Mouse (Mus musculus): Measurements from ENCODE around the gene Gtpbp8. TPM values are rescaled to one million over a fixed set of nuclear protein-coding genes. Genes with fewer than 3 reads are reported as not detected.

Gene Gtpbp8
- total RNA-seq, 2 experiments from 2014 or later, result 9.1 to 11.1 TPM

GRCm38 (mm10) chr16:44725286-44726223, 20.6 kb downstream of the Gtpbp8 start:
- peak; percentile 85 for DNase-seq

- DNase-seq, result peak in 1 of 2 experiments; percentile 17
Measured at GRCm38 (mm10) chr16:44724847-44725246, 21.3 kb downstream of the Gtpbp8 start.

GRCm38 (mm10) chr16:44724083-44724787, 21.9 kb downstream of the Gtpbp8 start, which contains the start of gene Nepro:
Nepro (plus strand) TSS chr16:44724301.
- DNase-seq, result peak; percentile 97

- DNase-seq, result no peak
Measured at GRCm38 (mm10) chr16:44722666-44723065, 23.5 kb downstream of the Gtpbp8 start.

GRCm38 (mm10) chr16:44720518-44720917, 25.6 kb downstream of the Gtpbp8 start:
- no peak for DNase-seq

GRCm38 (mm10) chr16:44719349-44719748, 26.8 kb downstream of the Gtpbp8 start:
- DNase-seq, result no peak

GRCm38 (mm10) chr16:44717838-44718237, 28.3 kb downstream of the Gtpbp8 start:
- no peak for DNase-seq

GRCm38 (mm10) chr16:44717141-44717634, 29.0 kb downstream of the Gtpbp8 start:
- DNase-seq, result no peak

- peak; percentile 46 to 55 for DNase-seq
Measured at GRCm38 (mm10) chr16:44716305-44717140, 29.6 kb downstream of the Gtpbp8 start.

- DNase-seq, result no peak
Measured at GRCm38 (mm10) chr16:44703458-44703857, 42.7 kb downstream of the Gtpbp8 start.

GRCm38 (mm10) chr16:44702272-44702671, 43.9 kb downstream of the Gtpbp8 start:
- no peak for DNase-seq

- DNase-seq, result no peak
Measured at GRCm38 (mm10) chr16:44701155-44701554, 45.0 kb downstream of the Gtpbp8 start.

GRCm38 (mm10) chr16:44697473-44698205, 48.5 kb downstream of the Gtpbp8 start:
- no peak for DNase-seq

- DNase-seq, result peak; percentile 70 to 78
Measured at GRCm38 (mm10) chr16:44695859-44696620, 50.1 kb downstream of the Gtpbp8 start.

GRCm38 (mm10) chr16:44695214-44695858, 50.8 kb downstream of the Gtpbp8 start:
- DNase-seq, result peak in 1 of 2 experiments; percentile 16

GRCm38 (mm10) chr16:44693695-44694094, 52.5 kb downstream of the Gtpbp8 start:
- DNase-seq, result no peak

- DNase-seq, result no peak
Measured at GRCm38 (mm10) chr16:44692541-44692940, 53.6 kb downstream of the Gtpbp8 start.

GRCm38 (mm10) chr16:44691561-44692141, 54.5 kb downstream of the Gtpbp8 start:
- peak; percentile 68 to 69 for DNase-seq

- DNase-seq, result no peak
Measured at GRCm38 (mm10) chr16:44691066-44691465, 55.1 kb downstream of the Gtpbp8 start.
